Mouse (Mus musculus): ENCODE data around the gene Blm. TPM values are rescaled to one million over a fixed set of nuclear protein-coding genes. Genes with fewer than 3 reads are reported as not detected.

The Blm gene
- polyA plus RNA-seq, 1 experiment from 2014 or later, result 26.7 TPM

DNA sequence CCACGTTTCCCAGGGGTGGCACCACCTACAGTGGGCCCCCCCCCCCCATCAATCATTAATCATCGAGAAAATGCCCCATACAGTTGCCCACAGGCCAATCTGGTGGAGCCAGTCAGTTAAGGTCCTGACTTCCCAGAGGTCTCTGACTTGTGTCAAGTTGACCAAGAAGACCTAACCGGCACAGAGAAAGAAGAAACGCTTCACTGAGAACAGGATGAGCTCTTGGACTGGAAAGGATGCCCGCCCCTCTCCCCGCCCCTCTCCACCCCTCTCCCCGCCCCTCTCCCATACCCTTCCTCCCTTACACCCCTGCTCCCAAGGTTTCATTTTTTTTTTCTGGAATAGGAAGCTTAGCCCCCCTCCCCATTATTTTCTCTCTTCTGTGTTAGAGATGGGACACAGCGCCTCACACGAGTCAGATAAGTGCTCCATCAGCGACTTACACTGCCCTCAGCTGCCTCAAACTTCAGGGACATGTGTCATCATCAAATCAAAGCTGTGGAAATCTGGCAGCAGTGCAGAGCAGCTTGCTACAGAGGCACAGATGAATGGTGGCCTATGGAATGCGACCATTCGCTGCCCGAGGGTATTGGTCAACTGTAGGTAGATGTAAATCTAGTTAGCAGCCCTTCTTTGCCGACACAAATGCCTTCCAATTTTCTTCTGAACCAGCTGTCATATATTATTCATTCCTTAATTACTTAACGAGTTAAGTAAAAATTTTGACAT is 95.7 kb downstream of the Blm start:
- H3K4me3 ChIP-seq, result peak overlapping the region; percentile 8; the same call in 1 of the 2 replicates
- ATAC-seq (ENCODE audit: insufficient number of reproducible peaks, low FRiP score), result no peak
- 22% methylated on average over 14 of the region's 15 CpGs for WGBS

GRCm38 (mm10) chr7:80436571-80436970 is 98.3 kb downstream of the Blm start:
- Histone ChIP-seq H3K4me2 (no peak overlapping the region), H3K9me3 (replicated peaks) (no peaks in the 10 kb centered on the region), H3K27me3 (replicated peaks) (no peaks in the 10 kb centered on the region), H3K4me1 (replicated peaks) (peaks cover 45% of the 10 kb centered on the region), H3K9ac (no peak overlapping the region), H3K27ac (ENCODE audit: poor library complexity, severe bottlenecking) (no peak overlapping the region), H3K4me3 (no peak overlapping the region), H3K36me3 (no peaks in the 10 kb centered on the region)
- 83% methylated on average over 7 of the region's 7 CpGs for WGBS
- no peak for ATAC-seq (ENCODE audit: insufficient number of reproducible peaks, low FRiP score)

More for the DNA sequence above, 95.7 kb downstream of the Blm start:
- H3K4me2 ChIP-seq, result peak overlapping the region; percentile 39; the same call in 1 of the 2 replicates
- H3K4me1 ChIP-seq (replicated peaks), result peaks cover 60% of the 10 kb centered on the region
- H3K36me3 ChIP-seq, result no peaks in the 10 kb centered on the region
- H3K27ac ChIP-seq (ENCODE audit: poor library complexity, severe bottlenecking), result peak overlapping the region; percentile 14; the same call in 1 of the 2 replicates
- no peak overlapping the region for H3K9ac ChIP-seq
- H3K9me3 ChIP-seq (replicated peaks), result no peaks in the 10 kb centered on the region
- no peaks in the 10 kb centered on the region for H3K27me3 ChIP-seq (replicated peaks)

- H3K27ac ChIP-seq (ENCODE audit: poor library complexity, severe bottlenecking), result peak overlapping the region; percentile 49
- ATAC-seq (ENCODE audit: insufficient number of reproducible peaks, low FRiP score), result peak; percentile 65; the same call in 1 of the 2 replicates
- H3K4me2 ChIP-seq, result no peak overlapping the region
- peaks cover 44% of the 10 kb centered on the region for H3K4me1 ChIP-seq (replicated peaks)
- no peaks in the 10 kb centered on the region for H3K27me3 ChIP-seq (replicated peaks)
- H3K9me3 ChIP-seq (replicated peaks), result no peaks in the 10 kb centered on the region
- H3K4me3 ChIP-seq, result no peak overlapping the region
- no peak overlapping the region for H3K9ac ChIP-seq
- H3K36me3 ChIP-seq, result no peaks in the 10 kb centered on the region
- WGBS, result 39% methylated on average over 3 of the region's 3 CpGs
These were observed 99.3 kb downstream of the Blm start for GRCm38 (mm10) chr7:80435594-80435993.

DNA sequence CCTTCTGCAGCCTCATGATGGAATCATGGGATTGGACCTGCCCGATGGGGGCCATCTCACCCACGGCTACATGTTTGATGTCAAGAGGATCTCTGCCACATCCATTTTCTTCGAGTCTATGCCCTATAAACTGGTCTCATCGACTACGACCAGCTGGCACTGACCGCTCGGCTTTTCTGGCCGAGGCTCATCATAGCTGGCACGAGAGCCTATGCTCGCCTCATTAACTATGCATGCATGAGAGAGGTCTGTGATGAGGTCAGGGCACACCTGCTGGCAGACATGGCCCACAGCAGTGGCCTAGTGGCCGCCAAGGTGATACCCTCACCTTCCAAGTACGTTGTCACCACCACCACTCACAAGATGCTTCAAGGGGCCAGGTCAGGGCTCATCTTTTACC is 105.3 kb downstream of the Blm start:
- peaks cover 14% of the 10 kb centered on the region for H3K4me1 ChIP-seq (replicated peaks)
- H3K4me2 ChIP-seq, result no peak overlapping the region
- ATAC-seq (ENCODE audit: insufficient number of reproducible peaks, low FRiP score), result no peak
- no peak overlapping the region for H3K4me3 ChIP-seq
- no peaks in the 10 kb centered on the region for H3K9me3 ChIP-seq (replicated peaks)
- no peak overlapping the region for H3K9ac ChIP-seq
- H3K36me3 ChIP-seq, result no peaks in the 10 kb centered on the region
- 86% methylated on average over 12 of the region's 12 CpGs for WGBS
- H3K27me3 ChIP-seq (replicated peaks), result no peaks in the 10 kb centered on the region
- H3K27ac ChIP-seq (ENCODE audit: poor library complexity, severe bottlenecking), result no peak overlapping the region

DNA sequence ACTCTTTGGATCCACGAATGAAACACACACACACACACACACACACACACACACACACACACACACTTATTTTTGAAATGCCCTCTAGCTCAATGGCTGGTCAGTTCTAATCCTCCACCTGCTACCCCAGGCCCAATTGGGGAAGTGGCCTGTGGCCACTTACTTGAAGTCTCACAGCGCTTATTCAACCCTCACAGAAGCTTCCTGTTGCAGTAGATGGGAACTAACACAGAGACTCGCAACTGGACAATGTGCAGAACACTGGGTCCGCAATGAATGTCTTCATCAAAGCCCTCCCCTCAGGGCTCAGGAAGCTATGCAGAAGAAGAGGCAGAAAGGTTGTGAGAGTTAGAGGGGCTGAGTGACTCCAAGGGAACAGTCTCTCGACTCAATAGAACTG is 107.2 kb downstream of the Blm start:
- Histone ChIP-seq H3K27ac (ENCODE audit: poor library complexity, severe bottlenecking) (no peak overlapping the region), H3K9me3 (replicated peaks) (no peaks in the 10 kb centered on the region), H3K27me3 (replicated peaks) (no peaks in the 10 kb centered on the region), H3K9ac (no peak overlapping the region), H3K4me2 (no peak overlapping the region), H3K36me3 (no peaks in the 10 kb centered on the region), H3K4me1 (replicated peaks) (peaks cover 8% of the 10 kb centered on the region; the same call in 1 of the 2 replicates), H3K4me3 (no peak overlapping the region)
- 66% methylated on average over 5 of the region's 5 CpGs for WGBS
- ATAC-seq (ENCODE audit: insufficient number of reproducible peaks, low FRiP score), result no peak

GRCm38 (mm10) chr7:80426363-80426762 is 108.6 kb downstream of the Blm start:
- peaks cover 10% of the 10 kb centered on the region; the same call in 1 of the 2 replicates for H3K4me1 ChIP-seq (replicated peaks)
- ATAC-seq (ENCODE audit: insufficient number of reproducible peaks, low FRiP score), result no peak
- H3K27ac ChIP-seq (ENCODE audit: poor library complexity, severe bottlenecking), result no peak overlapping the region
- no peak overlapping the region for H3K4me2 ChIP-seq
- H3K9ac ChIP-seq, result no peak overlapping the region
- 62% methylated on average over 7 of the region's 7 CpGs for WGBS
- H3K4me3 ChIP-seq, result no peak overlapping the region
- no peaks in the 10 kb centered on the region for H3K36me3 ChIP-seq
- H3K27me3 ChIP-seq (replicated peaks), result no peaks in the 10 kb centered on the region
- H3K9me3 ChIP-seq (replicated peaks), result no peaks in the 10 kb centered on the region

- Histone ChIP-seq H3K4me3 (no peak overlapping the region), H3K27me3 (replicated peaks) (no peaks in the 10 kb centered on the region), H3K27ac (ENCODE audit: poor library complexity, severe bottlenecking) (no peak overlapping the region), H3K36me3 (no peaks in the 10 kb centered on the region), H3K9ac (no peak overlapping the region), H3K9me3 (replicated peaks) (no peaks in the 10 kb centered on the region), H3K4me2 (no peak overlapping the region), H3K4me1 (replicated peaks) (peaks cover 17% of the 10 kb centered on the region)
- 74% methylated on average over 6 of the region's 6 CpGs for WGBS
- no peak for ATAC-seq (ENCODE audit: insufficient number of reproducible peaks, low FRiP score)
These were observed 110.2 kb downstream of the Blm start for GRCm38 (mm10) chr7:80424722-80425121.

- ATAC-seq (ENCODE audit: insufficient number of reproducible peaks, low FRiP score), result 0 out of 2 replicates have a peak, but pooled peaks have one; percentile 30
- peak overlapping the region; percentile 24 for H3K4me3 ChIP-seq
- H3K27me3 ChIP-seq (replicated peaks), result no peaks in the 10 kb centered on the region
- no peaks in the 10 kb centered on the region for H3K36me3 ChIP-seq
- H3K9me3 ChIP-seq (replicated peaks), result no peaks in the 10 kb centered on the region
- H3K4me2 ChIP-seq, result peak overlapping the region; percentile 56
- peak overlapping the region; percentile 23; the same call in 1 of the 2 replicates for H3K9ac ChIP-seq
- H3K4me1 ChIP-seq (replicated peaks), result peaks cover 22% of the 10 kb centered on the region
- H3K27ac ChIP-seq (ENCODE audit: poor library complexity, severe bottlenecking), result no peak overlapping the region
- 13% methylated on average over 20 of the region's 20 CpGs for WGBS
These were observed 112.0 kb downstream of the Blm start for GRCm38 (mm10) chr7:80422759-80423480.

- Histone ChIP-seq H3K4me1 (replicated peaks) (peaks cover 22% of the 10 kb centered on the region), H3K27me3 (replicated peaks) (no peaks in the 10 kb centered on the region), H3K27ac (ENCODE audit: poor library complexity, severe bottlenecking) (no peak overlapping the region), H3K9me3 (replicated peaks) (no peaks in the 10 kb centered on the region), H3K4me2 (no peak overlapping the region), H3K9ac (no peak overlapping the region), H3K4me3 (no peak overlapping the region), H3K36me3 (no peaks in the 10 kb centered on the region)
- ATAC-seq (ENCODE audit: insufficient number of reproducible peaks, low FRiP score), result no peak
- WGBS, result 93% methylated on average over 6 of the region's 6 CpGs
These were observed 113.3 kb downstream of the Blm start for GRCm38 (mm10) chr7:80421576-80421975.

DNA sequence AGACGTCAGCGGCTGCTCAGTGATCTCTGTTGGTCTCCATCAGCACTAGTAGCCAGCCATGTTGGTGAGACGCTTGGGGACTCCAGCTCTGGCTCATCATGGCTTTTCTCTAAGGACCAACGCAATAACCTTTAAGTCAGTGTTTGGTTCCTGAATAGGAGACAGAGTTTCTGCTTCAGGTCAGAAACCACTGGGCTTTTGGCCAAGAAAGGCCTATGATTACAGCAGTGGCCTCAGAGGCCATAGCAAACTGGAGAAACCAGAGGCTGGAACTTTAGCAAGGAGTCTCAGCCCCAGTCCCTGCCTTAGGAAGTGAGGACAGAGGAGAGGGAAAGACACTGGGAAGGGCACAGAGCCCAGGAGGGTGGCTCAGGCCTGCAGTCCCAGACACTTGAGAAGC is 114.3 kb downstream of the Blm start:
- H3K27ac ChIP-seq (ENCODE audit: poor library complexity, severe bottlenecking), result no peak overlapping the region

GRCm38 (mm10) chr7:80419278-80419677 is 115.6 kb downstream of the Blm start:
- WGBS, result 66% methylated on average over 3 of the region's 3 CpGs
- Histone ChIP-seq H3K4me1 (replicated peaks) (peaks cover 24% of the 10 kb centered on the region), H3K36me3 (no peaks in the 10 kb centered on the region), H3K4me2 (no peak overlapping the region), H3K27me3 (replicated peaks) (no peaks in the 10 kb centered on the region), H3K9ac (no peak overlapping the region), H3K27ac (ENCODE audit: poor library complexity, severe bottlenecking) (no peak overlapping the region), H3K9me3 (replicated peaks) (no peaks in the 10 kb centered on the region), H3K4me3 (no peak overlapping the region)
- no peak for ATAC-seq (ENCODE audit: insufficient number of reproducible peaks, low FRiP score)

More for the DNA sequence above, 114.3 kb downstream of the Blm start:
- Histone ChIP-seq H3K9me3 (replicated peaks) (no peaks in the 10 kb centered on the region), H3K9ac (no peak overlapping the region; the same call in 1 of the 2 replicates), H3K4me2 (no peak overlapping the region), H3K4me3 (no peak overlapping the region), H3K36me3 (no peaks in the 10 kb centered on the region), H3K4me1 (replicated peaks) (peaks cover 22% of the 10 kb centered on the region), H3K27me3 (replicated peaks) (no peaks in the 10 kb centered on the region)
- WGBS, result 80% methylated on average over 4 of the region's 4 CpGs
- no peak for ATAC-seq (ENCODE audit: insufficient number of reproducible peaks, low FRiP score)

Data from heart, embryonic 12.5 days (tissue).